Mouse (Mus musculus) erythroblast, embryonic 14.5 days (primary cell): ENCODE data around the gene Slc43a2.

Experiments used
- GATA1 ChIP-seq: IDR thresholded peaks from 2 replicates; pipeline ENCODE4 v1.6.1; 2012; ENCODE audit warnings: low read length, inconsistent platforms, mixed read lengths
- TAL1 ChIP-seq: IDR thresholded peaks from 3 replicates; pipeline ENCODE4 v1.6.1; 2012; ENCODE audit warnings: low read length, inconsistent platforms, mixed read lengths

DNA sequence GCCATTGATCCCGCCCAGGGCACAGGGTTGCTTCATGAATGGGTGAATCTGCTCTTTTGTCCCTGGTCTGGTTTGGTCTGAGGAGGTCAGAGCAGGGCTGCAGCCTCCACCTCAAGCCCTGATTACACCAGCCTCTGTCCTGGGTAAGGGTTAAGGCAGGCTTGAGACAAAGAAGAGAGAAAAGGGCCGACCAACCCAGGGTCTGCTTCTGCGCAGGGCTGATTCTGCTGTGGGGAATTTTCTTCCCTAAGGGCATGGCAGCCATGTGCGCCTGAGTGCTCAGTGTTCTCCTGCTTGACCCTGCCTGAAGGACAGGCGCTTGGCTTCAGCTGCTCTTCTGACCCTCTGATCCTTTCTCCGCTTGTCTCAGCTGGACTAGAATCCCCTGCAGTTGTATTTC is 25.6 kb downstream of the Slc43a2 start:
- TF ChIP-seq GATA1 = no peak
- TF ChIP-seq TAL1 = no peak
